Mouse (Mus musculus) hindbrain, embryonic 15.5 days (tissue): ENCODE measurements around the gene Lgr5. TPM values are rescaled to one million over a fixed set of nuclear protein-coding genes. Genes with fewer than 3 reads are reported as not detected.

ENCODE experiments used
- ATAC-seq: fragments of 200-750 bp; cut with Nextera tagmentation; 2 replicates; pipeline ENCODE4 v1.8.0; 2017; ENCODE audit warnings: low read depth, moderate number of reproducible peaks, moderate TSS enrichment; ENCODE audit not compliant: low FRiP score
- H3K27ac ChIP-seq: fragments of 300-500 bp; sonication (generic); replicated peaks from 2 replicates; pipeline ENCODE4 v1.5.1; 2015; ENCODE audit warnings: mild to moderate bottlenecking, inconsistent platforms
- H3K27me3 ChIP-seq: fragments of 300-500 bp; sonication (generic); 2 replicates; pipeline ENCODE4 v1.6.1; 2015; ENCODE audit warnings: control low read depth, inconsistent platforms
- H3K36me3 ChIP-seq: fragments of 300-500 bp; sonication (generic); 2 replicates; pipeline ENCODE4 v1.6.1; 2015; ENCODE audit warnings: control low read depth, inconsistent platforms
- H3K4me1 ChIP-seq: fragments of 300-500 bp; sonication (generic); replicated peaks from 2 replicates; pipeline ENCODE4 v1.6.1; 2015; ENCODE audit warnings: control low read depth, inconsistent platforms
- H3K4me2 ChIP-seq: fragments of 300-500 bp; sonication (generic); 2 replicates; pipeline ENCODE4 v1.6.1; 2015; ENCODE audit warnings: moderate library complexity, mild to moderate bottlenecking, inconsistent platforms
- H3K4me3 ChIP-seq: fragments of 300-500 bp; sonication (generic); 2 replicates; pipeline ENCODE4 v1.5.1; 2015; ENCODE audit warnings: mild to moderate bottlenecking, inconsistent platforms
- H3K9ac ChIP-seq: fragments of 300-500 bp; sonication (generic); 2 replicates; pipeline ENCODE4 v1.6.1; 2015; ENCODE audit warnings: inconsistent platforms
- H3K9me3 ChIP-seq: fragments of 300-500 bp; sonication (generic); 2 replicates; pipeline ENCODE4 v1.6.1; 2016; ENCODE audit warnings: control low read depth, inconsistent platforms
- WGBS: fragments of 180-500 bp; shearing (Covaris S2); methylation state at CpG from one replicate; pipeline ENCODE4 v1.1.7; 2015; 5-methylcytosine and 5-hydroxymethylcytosine counted together
- polyA plus RNA-seq: library from polyadenylated mRNA; unstranded; fragments of >200 nt; fragmentation: Nextera tagmentation; extraction: Ambion mirVana; gene quantifications from 2 replicates; pipeline ENCODE4 v1.2.1, GENCODE M21; 2015

The Lgr5 gene
- polyA plus RNA-seq, 1 experiment from 2014 or later = 2.6 TPM

DNA sequence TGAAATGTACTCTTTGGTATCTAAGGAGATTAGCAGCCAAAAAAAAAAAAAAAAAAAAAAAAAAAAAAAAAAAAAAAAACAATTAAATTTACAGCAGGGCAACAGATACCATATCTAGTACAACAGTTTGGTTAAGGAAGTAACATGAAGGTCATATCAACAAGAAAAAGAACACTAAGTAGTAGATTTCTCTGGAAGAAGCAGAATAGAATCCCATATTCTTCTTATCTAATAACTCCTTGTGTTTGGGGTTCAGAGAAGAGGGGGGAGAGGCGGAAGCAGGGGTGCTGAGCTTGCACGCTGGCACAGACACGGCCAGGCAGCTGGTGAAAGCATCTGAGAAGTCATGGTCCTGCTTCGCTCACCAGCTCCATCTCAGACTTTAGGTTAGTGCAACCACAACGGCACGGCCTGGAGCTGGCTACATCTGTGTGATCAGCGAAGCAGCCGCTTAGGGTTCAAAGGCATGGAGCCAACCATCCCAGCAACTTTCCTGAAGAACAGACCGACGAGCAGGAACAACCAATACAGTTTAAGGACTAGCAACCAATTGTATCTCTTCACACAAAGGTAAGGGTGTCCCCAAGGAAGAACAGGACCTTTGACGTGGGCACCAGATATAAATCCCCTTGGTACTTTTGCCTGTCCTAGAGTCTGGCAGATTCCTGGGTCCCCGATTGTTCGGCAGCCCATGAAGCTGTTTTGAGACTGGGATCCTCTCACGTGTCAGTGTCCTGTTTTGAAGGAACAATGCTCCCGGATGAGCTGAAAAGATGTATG, 17.7 kb downstream of the Lgr5 start, which contains the start of gene A930009A15Rik:
Gene A930009A15Rik, plus strand, starts transcription at position 275 of the 780 bp plus-strand sequence.
- H3K4me2 ChIP-seq = 0 out of 2 replicates have a peak within 1 kb of the TSS, but pooled peaks have one; percentile 5
- H3K27me3 ChIP-seq = peaks cover 2% of the 10 kb centered on the region; the same call in 1 of the 2 replicates
- peaks cover 4% of the 10 kb centered on the region; the same call in 1 of the 2 replicates for H3K4me1 ChIP-seq
- whole genome bisulfite sequencing = 43% methylated on average over 15 of the region's 15 CpGs
- H3K36me3 ChIP-seq = no peaks in the 10 kb centered on the region
- ATAC-seq = no peak
- H3K9ac ChIP-seq = no peak within 1 kb of the TSS
- H3K4me3 ChIP-seq = no peak within 1 kb of the TSS
- no peaks in the 10 kb centered on the region; the same call in 1 of the 2 replicates for H3K9me3 ChIP-seq
- H3K27ac ChIP-seq = peak within 1 kb of the TSS; percentile 57

DNA sequence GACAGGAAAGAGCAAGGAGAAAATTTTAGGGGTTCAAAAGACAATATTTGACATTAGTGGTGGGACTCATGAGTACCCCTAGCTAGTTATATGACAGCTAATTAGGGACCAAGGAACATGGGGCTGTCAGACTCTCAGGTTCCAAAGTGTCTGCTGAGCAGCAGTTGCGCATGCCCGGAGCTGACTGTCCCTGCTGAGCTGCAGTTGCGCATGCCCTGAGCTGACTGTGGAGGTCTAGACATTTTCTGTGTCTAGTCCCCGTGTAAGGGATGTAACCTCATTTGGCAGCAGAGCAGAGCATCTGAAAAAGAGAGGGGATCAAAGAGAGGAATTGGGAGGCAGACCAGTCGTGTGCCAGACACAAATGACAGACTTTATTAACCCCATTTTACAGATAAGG, 23.6 kb downstream of the Lgr5 start:
- H3K4me1 ChIP-seq = no peaks in the 10 kb centered on the region
- H3K9ac ChIP-seq = no peak overlapping the region
- no peak overlapping the region for H3K4me3 ChIP-seq
- H3K27me3 ChIP-seq = no peaks in the 10 kb centered on the region
- H3K9me3 ChIP-seq = no peaks in the 10 kb centered on the region; the same call in 1 of the 2 replicates
- ATAC-seq = no peak
- H3K27ac ChIP-seq = no peak overlapping the region
- no peak overlapping the region for H3K4me2 ChIP-seq
- no peaks in the 10 kb centered on the region for H3K36me3 ChIP-seq
- 78% methylated on average over 5 of the region's 5 CpGs for WGBS

DNA sequence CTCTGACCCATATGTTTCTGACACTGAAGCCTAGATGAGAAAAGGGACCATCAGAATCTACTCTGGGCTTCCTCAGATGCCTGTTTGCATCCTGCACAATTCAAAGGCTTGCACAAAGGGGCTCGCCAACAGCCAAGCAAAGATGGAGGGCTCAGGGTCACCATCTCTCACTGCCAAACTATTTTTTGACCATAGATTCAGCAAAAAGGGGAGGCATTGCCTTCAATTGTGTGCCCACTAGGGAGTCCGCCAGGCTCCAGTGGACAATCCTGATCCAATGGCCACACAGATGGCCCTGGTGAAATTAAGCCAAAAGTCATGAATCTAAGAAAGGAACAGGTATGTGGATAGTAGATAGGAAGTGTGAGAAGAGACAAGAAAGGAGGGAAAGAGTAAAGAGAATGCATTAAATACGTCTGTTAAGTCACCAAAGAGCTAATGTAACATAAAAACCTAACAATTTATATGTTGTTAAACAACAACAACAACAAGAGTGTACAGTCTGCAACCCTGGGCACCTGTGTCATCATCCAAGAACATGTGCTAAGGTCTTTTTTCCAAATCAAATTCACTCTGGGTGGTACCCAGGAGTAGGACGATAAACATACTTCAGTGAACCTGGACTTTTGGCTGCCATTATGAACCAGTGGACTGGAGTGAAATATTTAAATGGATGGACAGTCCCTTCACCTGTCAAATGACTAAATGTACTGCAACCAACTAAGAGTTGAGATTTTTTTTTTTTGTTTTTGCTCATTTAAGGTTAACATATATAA, 24.5 kb downstream of the Lgr5 start:
- no peak for ATAC-seq
- Histone ChIP-seq H3K36me3 (no peaks in the 10 kb centered on the region), H3K4me1 (no peaks in the 10 kb centered on the region), H3K4me2 (no peak overlapping the region), H3K9ac (no peak overlapping the region), H3K27me3 (no peaks in the 10 kb centered on the region), H3K9me3 (no peaks in the 10 kb centered on the region; the same call in 1 of the 2 replicates), H3K4me3 (no peak overlapping the region), H3K27ac (no peak overlapping the region)
- 90% methylated on average over 4 of the region's 4 CpGs for WGBS

DNA sequence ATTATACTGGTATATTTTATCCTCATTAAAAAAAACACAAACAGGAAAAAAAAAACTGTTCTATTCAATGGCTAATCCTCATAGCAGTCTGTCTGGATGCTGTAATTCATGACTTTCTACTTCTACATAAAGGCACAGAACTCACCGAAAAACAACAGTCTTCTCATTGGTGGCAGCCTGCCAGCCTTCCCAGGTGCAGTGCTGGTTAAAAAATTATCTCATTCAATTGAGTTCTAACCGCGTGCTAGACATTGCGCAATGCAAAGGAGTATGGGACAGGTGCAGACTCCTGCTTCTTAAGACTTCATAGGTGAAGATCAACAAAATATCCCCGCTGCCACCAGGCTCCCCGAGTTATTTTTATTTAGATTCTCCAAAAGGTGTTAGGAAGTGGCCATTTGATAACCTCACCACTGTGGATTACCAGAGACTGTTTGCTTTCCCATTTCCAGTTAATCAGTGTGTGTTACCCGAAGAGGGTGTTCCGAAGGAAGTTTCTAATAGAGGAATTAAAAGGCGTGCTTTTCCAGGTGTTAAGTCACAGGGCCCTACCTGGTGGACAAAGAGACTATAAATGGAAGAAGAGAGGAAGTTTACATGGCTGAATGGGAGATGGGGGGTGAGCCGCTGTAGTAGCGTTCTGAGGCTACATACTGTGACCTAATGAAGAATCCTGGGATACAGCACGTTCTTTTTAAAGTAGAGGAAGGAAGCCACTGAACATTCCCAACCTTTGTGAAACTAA, 26.3 kb downstream of the Lgr5 start:
- Histone ChIP-seq H3K27me3 (no peaks in the 10 kb centered on the region), H3K9me3 (no peaks in the 10 kb centered on the region), H3K4me2 (no peak overlapping the region), H3K4me1 (no peaks in the 10 kb centered on the region; the same call in 1 of the 2 replicates), H3K27ac (no peak overlapping the region), H3K4me3 (no peak overlapping the region), H3K36me3 (no peaks in the 10 kb centered on the region), H3K9ac (no peak overlapping the region)
- no peak for ATAC-seq
- 69% methylated on average over 12 of the region's 12 CpGs for WGBS

DNA sequence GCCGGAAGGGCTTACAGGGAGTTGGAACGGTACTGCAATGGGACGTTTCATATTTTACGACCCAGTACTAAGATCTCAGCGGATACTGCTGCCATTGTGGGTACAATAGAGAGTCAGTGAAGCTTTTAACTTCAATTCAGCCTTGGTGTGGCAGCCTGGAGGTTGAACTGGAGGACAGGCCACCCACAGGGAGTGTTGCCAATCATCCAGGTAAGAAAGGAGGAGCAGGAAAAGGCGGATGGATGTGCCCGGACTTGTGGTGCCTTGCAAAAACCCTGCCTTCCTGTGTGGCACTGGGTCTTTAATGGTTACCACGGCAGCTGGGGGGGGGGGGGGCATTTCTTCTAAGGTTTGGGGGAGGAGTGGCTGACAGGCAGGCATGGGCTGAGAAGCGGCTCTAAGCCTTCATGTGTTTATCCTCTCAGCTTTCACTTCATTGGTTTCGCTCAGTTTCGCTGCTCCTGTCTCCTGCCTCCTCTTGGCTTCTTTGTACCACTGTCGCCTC, 30.8 kb downstream of the Lgr5 start:
- H3K36me3 ChIP-seq = no peaks in the 10 kb centered on the region
- H3K4me2 ChIP-seq = 0 out of 2 replicates have a peak overlapping the region, but pooled peaks have one; percentile 6
- H3K9ac ChIP-seq = no peak overlapping the region
- ATAC-seq = no peak
- no peaks in the 10 kb centered on the region for H3K9me3 ChIP-seq
- H3K27me3 ChIP-seq = no peaks in the 10 kb centered on the region
- no peaks in the 10 kb centered on the region; the same call in 1 of the 2 replicates for H3K4me1 ChIP-seq
- 15% methylated on average over 12 of the region's 12 CpGs for WGBS
- no peak overlapping the region for H3K4me3 ChIP-seq
- no peak overlapping the region for H3K27ac ChIP-seq

DNA sequence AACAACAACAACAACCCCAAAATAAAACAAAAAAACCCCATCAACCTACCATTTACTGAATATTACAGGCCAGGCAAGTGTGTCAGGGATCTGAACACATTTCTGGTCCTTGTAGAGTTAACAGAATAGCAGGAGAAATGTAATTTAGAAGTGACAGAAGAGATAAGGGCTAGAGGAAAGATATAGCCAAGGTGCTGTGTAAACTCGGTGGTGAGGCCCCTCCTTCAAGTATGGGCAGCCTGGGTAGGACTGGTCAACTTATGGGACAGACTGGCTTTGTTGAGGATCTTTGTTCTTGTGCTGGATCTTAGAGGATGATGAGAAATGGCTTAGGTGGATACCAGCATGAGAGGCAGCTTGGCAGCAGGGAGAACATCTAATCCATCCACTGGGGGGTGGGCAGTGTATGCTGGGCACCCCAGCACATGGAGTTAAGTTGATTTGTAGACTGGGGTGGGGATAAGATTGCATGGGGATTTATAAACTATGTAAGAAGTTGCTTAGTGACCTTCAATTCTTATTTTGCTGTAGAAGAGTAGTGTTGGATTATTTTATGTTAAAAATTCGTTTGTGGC, 32.3 kb downstream of the Lgr5 start:
- 69% methylated on average over 2 of the region's 2 CpGs for WGBS
- Histone ChIP-seq H3K27me3 (no peaks in the 10 kb centered on the region), H3K9ac (no peak overlapping the region), H3K4me3 (no peak overlapping the region), H3K36me3 (no peaks in the 10 kb centered on the region), H3K4me2 (no peak overlapping the region), H3K4me1 (no peaks in the 10 kb centered on the region; the same call in 1 of the 2 replicates), H3K27ac (no peak overlapping the region), H3K9me3 (no peaks in the 10 kb centered on the region)
- no peak for ATAC-seq

DNA sequence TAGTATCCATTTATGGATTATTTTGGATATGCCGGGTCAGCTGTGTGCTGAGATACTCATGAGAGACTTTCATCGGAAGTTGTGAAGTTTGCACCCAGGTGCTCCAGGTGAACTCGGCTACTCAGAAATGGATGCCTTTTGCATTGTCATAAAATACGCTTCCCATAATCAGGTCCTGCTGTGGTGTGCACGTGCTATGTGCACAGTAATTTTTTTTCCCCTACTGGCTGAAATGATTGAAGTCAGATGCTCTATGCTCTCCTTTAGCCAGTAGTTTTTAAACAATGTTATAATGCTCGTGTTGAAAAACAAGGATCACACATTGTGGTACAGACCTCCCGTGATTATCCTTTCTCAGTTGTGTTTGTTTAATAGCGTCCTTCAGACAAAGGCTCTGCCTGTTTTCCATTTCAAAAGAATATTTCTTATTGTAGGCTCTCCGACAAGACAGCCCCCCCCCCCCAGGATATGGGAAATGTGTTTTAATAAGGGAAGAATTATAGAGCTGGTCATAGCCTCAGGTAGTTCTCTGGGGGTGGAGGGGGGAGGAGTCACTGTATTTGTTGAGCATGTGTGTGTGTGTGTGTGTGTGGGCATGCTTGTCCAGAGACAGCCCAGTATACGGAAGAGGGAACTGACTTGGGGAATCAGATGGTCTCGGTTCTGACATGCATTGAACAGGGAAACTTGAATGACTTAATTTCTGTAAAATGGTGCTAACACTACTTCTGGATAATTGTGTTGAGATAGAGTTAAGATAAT, 34.0 kb downstream of the Lgr5 start:
- no peak overlapping the region for H3K4me3 ChIP-seq
- H3K9me3 ChIP-seq = no peaks in the 10 kb centered on the region
- no peak for ATAC-seq
- WGBS = 46% methylated on average over 11 of the region's 11 CpGs
- no peaks in the 10 kb centered on the region; the same call in 1 of the 2 replicates for H3K4me1 ChIP-seq
- H3K9ac ChIP-seq = no peak overlapping the region
- no peaks in the 10 kb centered on the region for H3K36me3 ChIP-seq
- no peaks in the 10 kb centered on the region for H3K27me3 ChIP-seq
- H3K27ac ChIP-seq = no peak overlapping the region
- no peak overlapping the region for H3K4me2 ChIP-seq

DNA sequence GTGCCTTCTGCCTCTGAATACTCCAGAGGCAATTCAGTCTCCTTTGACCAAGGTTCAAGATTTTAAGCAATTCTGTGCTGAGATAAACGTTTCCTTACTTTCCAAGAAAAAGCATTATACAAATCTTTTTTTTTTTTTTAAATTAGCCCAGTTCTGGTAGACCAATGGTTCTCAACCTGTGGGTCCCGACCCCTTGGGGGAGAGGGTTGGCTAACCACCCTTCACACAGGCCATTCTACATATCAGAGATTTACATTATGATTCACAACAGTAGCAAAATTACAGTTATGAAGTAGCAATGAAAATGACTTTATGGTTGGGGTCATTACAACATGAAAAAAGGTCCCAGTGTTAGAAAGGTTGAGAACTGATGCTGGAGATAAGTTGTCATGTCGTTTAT, 36.5 kb downstream of the Lgr5 start:
- H3K4me1 ChIP-seq = no peaks in the 10 kb centered on the region
- WGBS = 84% methylated on average over 3 of the region's 3 CpGs
- no peak overlapping the region for H3K4me3 ChIP-seq
- no peak overlapping the region for H3K4me2 ChIP-seq
- H3K9me3 ChIP-seq = no peaks in the 10 kb centered on the region
- no peak for ATAC-seq
- no peak overlapping the region for H3K9ac ChIP-seq
- H3K27me3 ChIP-seq = no peaks in the 10 kb centered on the region
- no peaks in the 10 kb centered on the region for H3K36me3 ChIP-seq
- no peak overlapping the region for H3K27ac ChIP-seq

DNA sequence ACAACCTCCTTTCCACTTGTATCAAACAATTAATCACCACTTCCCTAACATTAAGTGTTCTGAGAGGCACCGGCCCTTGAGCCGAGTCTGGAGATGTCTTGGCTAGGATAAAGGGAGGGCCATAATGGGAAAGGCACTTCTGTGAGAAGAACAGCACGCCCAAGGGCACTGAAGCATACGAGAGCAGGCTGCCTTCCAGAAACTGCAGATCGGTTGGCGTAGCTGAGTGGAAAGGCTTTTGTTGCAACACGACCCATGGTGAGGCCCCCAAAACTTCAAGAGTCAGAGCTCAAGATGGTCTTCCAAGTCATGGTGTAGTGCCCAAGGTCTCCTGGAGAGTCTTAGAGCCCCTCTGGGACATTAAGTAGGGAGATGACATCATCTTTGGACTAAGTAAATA, 37.3 kb downstream of the Lgr5 start:
- Histone ChIP-seq H3K27ac (no peak overlapping the region), H3K9me3 (no peaks in the 10 kb centered on the region), H3K36me3 (no peaks in the 10 kb centered on the region), H3K4me3 (no peak overlapping the region), H3K4me1 (no peaks in the 10 kb centered on the region), H3K9ac (no peak overlapping the region), H3K27me3 (no peaks in the 10 kb centered on the region), H3K4me2 (no peak overlapping the region)
- no peak for ATAC-seq
- WGBS = 53% methylated on average over 7 of the region's 7 CpGs

DNA sequence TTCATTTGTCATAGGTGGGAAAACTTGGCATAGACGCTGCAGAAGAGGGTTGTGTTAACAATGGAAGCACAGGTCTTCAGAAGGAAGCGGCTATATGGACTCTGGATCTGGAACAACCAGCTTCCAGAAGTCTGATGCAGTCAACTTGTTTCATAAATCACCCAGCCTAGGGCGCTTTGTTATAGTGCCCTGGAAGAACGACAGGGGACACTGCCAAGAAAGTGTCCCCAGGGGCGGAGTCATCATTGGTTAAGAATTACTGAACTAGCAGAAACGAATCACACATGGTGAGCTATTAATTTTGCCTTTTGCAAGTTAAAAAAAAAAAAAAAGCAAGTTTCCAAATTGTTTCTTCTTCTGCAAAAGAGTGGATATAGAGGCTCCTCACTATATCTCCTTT, 44.7 kb downstream of the Lgr5 start:
- no peaks in the 10 kb centered on the region for H3K36me3 ChIP-seq
- H3K9ac ChIP-seq = no peak overlapping the region
- no peak overlapping the region for H3K4me3 ChIP-seq
- no peaks in the 10 kb centered on the region for H3K27me3 ChIP-seq
- no peak overlapping the region for H3K27ac ChIP-seq
- no peaks in the 10 kb centered on the region for H3K9me3 ChIP-seq
- ATAC-seq = no peak
- WGBS = 83% methylated on average over 6 of the region's 6 CpGs
- H3K4me1 ChIP-seq = no peaks in the 10 kb centered on the region
- no peak overlapping the region for H3K4me2 ChIP-seq

DNA sequence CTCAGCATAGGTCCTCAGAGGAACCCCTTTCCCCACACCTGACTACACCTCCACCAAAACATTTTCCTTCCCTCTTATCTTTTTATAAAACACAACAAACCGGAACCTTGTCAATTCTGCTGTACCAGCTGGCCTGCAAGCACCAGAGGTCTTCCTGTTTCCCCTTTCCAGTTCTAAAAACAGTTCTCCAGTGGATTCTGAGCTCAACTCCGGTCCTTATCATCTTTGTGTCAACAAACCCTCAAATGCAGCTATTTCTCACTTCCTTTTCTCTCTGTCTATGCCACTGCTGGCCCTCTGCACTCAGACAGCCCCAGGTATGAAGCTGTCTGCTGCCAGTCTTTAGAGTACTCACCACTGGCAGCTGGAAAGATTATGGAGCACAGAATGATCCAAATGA, 56.8 kb downstream of the Lgr5 start:
- H3K9me3 ChIP-seq = no peaks in the 10 kb centered on the region

More for the DNA sequence above, 56.8 kb downstream of the Lgr5 start:
- ATAC-seq = no peak
- H3K4me1 ChIP-seq = no peaks in the 10 kb centered on the region
- no peaks in the 10 kb centered on the region for H3K36me3 ChIP-seq
- no peak overlapping the region for H3K9ac ChIP-seq
- H3K4me3 ChIP-seq = no peak overlapping the region
- H3K27me3 ChIP-seq = no peaks in the 10 kb centered on the region
- H3K27ac ChIP-seq = no peak overlapping the region
- no peak overlapping the region for H3K4me2 ChIP-seq
- 83% methylated on average over 2 of the region's 2 CpGs for WGBS
